Mouse (Mus musculus): ENCODE measurements at regions not wholly inside any gene's neighbourhood (a gene's known extent, or its start where the extent isn't known, plus 50 kb on each side); places are given as distances from the start of the nearest gene placed in this dataset.
"Not testable (repeated sequence)": the region's sequence is repeated elsewhere in the genome, so short reads cannot be mapped to it uniquely, and the experiment has no call there.

- no peak for DNase-seq
These were observed 943.7 kb upstream of the Prmt6 start for GRCm38 (mm10) chr3:111194541-111194940.

- no peak for DNase-seq
These were observed 915.9 kb upstream of the Prmt6 start for GRCm38 (mm10) chr3:111166698-111167097.

- not testable (repeated sequence) for DNase-seq
These were observed 890.4 kb upstream of the Prmt6 start for GRCm38 (mm10) chr3:111141196-111141595.

- no peak for DNase-seq
These were observed 858.2 kb upstream of the Prmt6 start for GRCm38 (mm10) chr3:111108982-111109381.

- peak in 1 of 2 experiments; percentile 2 for DNase-seq
These were observed 851.8 kb upstream of the Prmt6 start for GRCm38 (mm10) chr3:111102646-111103045.

GRCm38 (mm10) chr3:111074311-111074710 lies 823.5 kb upstream of the Prmt6 start:
- no peak for DNase-seq

GRCm38 (mm10) chr3:111070301-111070700 lies 819.5 kb upstream of the Prmt6 start:
- DNase-seq: no peak

- no peak for DNase-seq
These were observed 819.0 kb upstream of the Prmt6 start for GRCm38 (mm10) chr3:111069843-111070242.

- peak; percentile 5 to 67 for DNase-seq
These were observed 818.4 kb upstream of the Prmt6 start for GRCm38 (mm10) chr3:111069156-111069555.

GRCm38 (mm10) chr3:111049638-111050037 lies 798.8 kb upstream of the Prmt6 start:
- DNase-seq: no peak

Measured in kidney, postnatal 36 days (tissue).